Comparison of ENCODE assay signal across 10 mouse cellular contexts in genomic region chr6:66964222-66964621, GRCm38 (mm10).
DNase-seq lines count a peak whose midpoint lies in the region; ATAC-seq and TF ChIP-seq lines count a peak whose summit lies in the region.
"Had no signal": no experiment of that assay in that cellular context is flagged by ENCODE, and none has a peak within 500 bp of the region (broad histone marks: within the 10 kb centered on the region; RNA-seq: fewer than 3 reads in every experiment).

No protein-coding gene starts in this region.

- H3K9ac ChIP-seq in lung, postnatal 0 days (replicated peaks; ENCODE audit: low read depth), result no peak overlapping the region
- no peak overlapping the region for H3K9ac ChIP-seq in liver, embryonic 14.5 days (replicated peaks)
- H3K9ac ChIP-seq: heart, embryonic 13.5 days; limb, embryonic 12.5 days had no signal

- no peaks in the 10 kb centered on the region for H3K27me3 ChIP-seq in lung, postnatal 0 days (replicated peaks; ENCODE audit: insufficient read depth, low read length)
- no peaks in the 10 kb centered on the region for H3K27me3 ChIP-seq in liver, embryonic 14.5 days (ENCODE audit: control insufficient read depth, insufficient read depth, low read length)
- H3K27me3 ChIP-seq in limb, embryonic 10.5 days (ENCODE audit: low read depth, poor library complexity, severe bottlenecking), result no peaks in the 10 kb centered on the region
- H3K27me3 ChIP-seq: heart, embryonic 13.5 days; limb, embryonic 12.5 days had no signal

- H3K9me3 ChIP-seq in lung, postnatal 0 days (ENCODE audit: low read length), result no peaks in the 10 kb centered on the region
- H3K9me3 ChIP-seq in liver, embryonic 14.5 days (ENCODE audit: control insufficient read depth, low read length), result no peaks in the 10 kb centered on the region
- H3K9me3 ChIP-seq in limb, embryonic 10.5 days (replicated peaks), result no peaks in the 10 kb centered on the region
- H3K9me3 ChIP-seq: heart, embryonic 13.5 days; limb, embryonic 12.5 days had no signal

- H3K36me3 ChIP-seq in lung, postnatal 0 days (ENCODE audit: insufficient read depth, low read length), result no peaks in the 10 kb centered on the region
- H3K36me3 ChIP-seq in liver, embryonic 14.5 days (replicated peaks; ENCODE audit: control insufficient read depth, insufficient read depth, low read depth), result no peaks in the 10 kb centered on the region
- no peaks in the 10 kb centered on the region for H3K36me3 ChIP-seq in limb, embryonic 10.5 days
- H3K36me3 ChIP-seq: heart, embryonic 13.5 days; limb, embryonic 12.5 days had no signal

- WGBS in lung, postnatal 0 days, result 53% methylated on average over 4 of the region's 4 CpGs
- 47% methylated on average over 4 of the region's 4 CpGs for WGBS in liver, embryonic 14.5 days (ENCODE audit: insufficient replicate concordance)
- WGBS in limb, embryonic 10.5 days, result 81% methylated on average over 4 of the region's 4 CpGs

- peaks cover 10% of the 10 kb centered on the region; the same call in 1 of the 2 replicates for H3K4me1 ChIP-seq in lung, postnatal 0 days (ENCODE audit: insufficient read depth, low read depth, low read length)
- peaks cover 3 to 15% of the 10 kb centered on the region in 2 experiments for H3K4me1 ChIP-seq in liver, embryonic 14.5 days (replicated peaks; ENCODE audit: control insufficient read depth in 2 of 2, insufficient read depth in 2 of 2, low read length in 1 of 2)
- peaks cover 8% of the 10 kb centered on the region; the same call in 1 of the 2 replicates for H3K4me1 ChIP-seq in limb, embryonic 10.5 days

- no peak for TF ChIP-seq CTCF in lung, postnatal 0 days (IDR thresholded peaks at IDR 0.05)
- no peak; the same call in 1 of the 2 replicates for TF ChIP-seq CTCF in liver, embryonic 14.5 days (IDR thresholded peaks at IDR 0.05; ENCODE audit: low read depth)

- DNase-seq in lung, postnatal 0 days (ENCODE audit: low spot score), result peak; percentile 52
- no peak for DNase-seq in lung, postnatal 4 days
- DNase-seq in fibroblast of lung, adult 2 months (ENCODE audit: low read depth), result peak; percentile 43
- no peak for DNase-seq in liver, embryonic 14.5 days (ENCODE audit: low read depth in 3 of 3, low spot score in 3 of 3)
- DNase-seq in retina, postnatal 1 day, result peak; percentile 77
- DNase-seq in right cerebral cortex, adult 2 months (ENCODE audit: low spot score in 2 of 2), result no peak
- no peak for DNase-seq in left cerebral cortex, postnatal 14 days (ENCODE audit: low spot score in 2 of 2)
- no peak for DNase-seq in limb, embryonic 10.5 days (ENCODE audit: low spot score)

- no peak overlapping the region for H3K4me2 ChIP-seq in lung, postnatal 0 days (replicated peaks; ENCODE audit: low read depth, low read length)
- no peak overlapping the region for H3K4me2 ChIP-seq in liver, embryonic 14.5 days (ENCODE audit: low read depth)
- H3K4me2 ChIP-seq: heart, embryonic 13.5 days; limb, embryonic 12.5 days had no signal

- H3K4me3 ChIP-seq in lung, postnatal 0 days (ENCODE audit: low read depth, low read length), result no peak overlapping the region
- no peak overlapping the region for H3K4me3 ChIP-seq in liver, embryonic 14.5 days (ENCODE audit: insufficient read depth in 1 of 2, low read depth in 2 of 2, low read length in 2 of 2)
- no peak overlapping the region for H3K4me3 ChIP-seq in limb, embryonic 10.5 days
- H3K4me3 ChIP-seq: heart, embryonic 13.5 days; limb, embryonic 12.5 days had no signal

- TF ChIP-seq EP300 in lung, postnatal 0 days (IDR thresholded peaks at IDR 0.05), result no peak
- TF ChIP-seq EP300 in liver, embryonic 14.5 days (IDR thresholded peaks at IDR 0.05; ENCODE audit: low read depth), result no peak

- peak; percentile 56 for ATAC-seq in lung, postnatal 0 days
- ATAC-seq in liver, embryonic 14.5 days (ENCODE audit: insufficient read depth), result peak; percentile 53

- H3K27ac ChIP-seq in lung, postnatal 0 days (ENCODE audit: low read length), result no peak overlapping the region
- H3K27ac ChIP-seq in liver, embryonic 14.5 days, result no peak overlapping the region
- no peak overlapping the region for H3K27ac ChIP-seq in limb, embryonic 10.5 days
- H3K27ac ChIP-seq: heart, embryonic 13.5 days; limb, embryonic 12.5 days had no signal

- intact Hi-C loops in left cerebral cortex, postnatal 14 days (cut with DNase I), result loop anchor here (2.0 to 5.0 kb wide), 2 partner anchors 195 to 353 kb away; no protein-coding TSS in a partner anchor

Comparison
In these comparisons a context has a peak if more than half of its experiments do, and no peak if none do; other contexts are left out.
1. DNase-seq: peak in lung, postnatal 0 days (single experiment), fibroblast of lung, adult 2 months (single experiment) and retina, postnatal 1 day (single experiment); none in lung, postnatal 4 days (0 of 2), liver, embryonic 14.5 days (0 of 3), right cerebral cortex, adult 2 months (0 of 2), left cerebral cortex, postnatal 14 days (0 of 2) and limb, embryonic 10.5 days (single experiment).